Mouse (Mus musculus) limb, embryonic 14.5 days (tissue): ENCODE measurements around the gene Scn1b. TPM values are rescaled to one million over a fixed set of nuclear protein-coding genes. Genes with fewer than 3 reads are reported as not detected.

Source experiments
- ATAC-seq: fragments of 200-750 bp; cut with Nextera tagmentation; 2 replicates; pipeline ENCODE4 v1.8.0; 2017; ENCODE audit warnings: low read depth, moderate number of reproducible peaks, moderate TSS enrichment; ENCODE audit not compliant: low FRiP score
- DNase-seq: peaks from one replicate; pipeline ENCODE4 v3.0.0-alpha.2; 2015; ENCODE audit warnings: low spot score
- H3K27ac ChIP-seq: fragments of 300-500 bp; sonication (generic); replicated peaks from 2 replicates; pipeline ENCODE4 v1.5.1; 2014; ENCODE audit warnings: low read depth, mild to moderate bottlenecking, low read length, moderate library complexity, mixed read lengths
- H3K27me3 ChIP-seq: fragments of 300-500 bp; sonication (generic); 2 replicates; pipeline ENCODE4 v1.6.1; 2014; ENCODE audit warnings: low read length, mixed read lengths; ENCODE audit not compliant: control insufficient read depth, insufficient read depth
- H3K36me3 ChIP-seq: fragments of 300-500 bp; sonication (generic); 2 replicates; pipeline ENCODE4 v1.6.1; 2014; ENCODE audit warnings: mild to moderate bottlenecking, low read length, moderate library complexity, mixed read lengths; ENCODE audit not compliant: control insufficient read depth, insufficient read depth
- H3K4me1 ChIP-seq: fragments of 300-500 bp; sonication (generic); 2 replicates; pipeline ENCODE4 v1.6.1; 2014; ENCODE audit warnings: antibody characterized with exemption, low read length, mixed read lengths; ENCODE audit not compliant: control insufficient read depth, insufficient read depth
- H3K4me2 ChIP-seq: fragments of 300-500 bp; sonication (generic); replicated peaks from 2 replicates; pipeline ENCODE4 v1.6.1; 2014; ENCODE audit warnings: low read depth, mild to moderate bottlenecking, low read length, moderate library complexity; ENCODE audit not compliant: severe bottlenecking
- H3K4me3 ChIP-seq: fragments of 300-500 bp; sonication (generic); replicated peaks from 2 replicates; pipeline ENCODE4 v1.5.1; 2014; ENCODE audit warnings: low read length
- H3K9ac ChIP-seq: fragments of 300-500 bp; sonication (generic); 2 replicates; pipeline ENCODE4 v1.6.1; 2014; ENCODE audit warnings: mild to moderate bottlenecking, low read depth, low read length, moderate library complexity; ENCODE audit not compliant: severe bottlenecking
- H3K9me3 ChIP-seq: fragments of 300-500 bp; sonication (generic); 2 replicates; pipeline ENCODE4 v1.6.1; 2016; ENCODE audit warnings: low read length; ENCODE audit not compliant: control insufficient read depth
- POLR2A ChIP-seq: fragments of 200-500 bp; IDR thresholded peaks from 2 replicates; pipeline ENCODE4 v1.8.0; 2012; ENCODE audit warnings: inconsistent platforms, mild to moderate bottlenecking, moderate library complexity, borderline replicate concordance; ENCODE audit not compliant: insufficient read depth, insufficient read length; ENCODE audit errors: extremely low read depth
- WGBS: fragments of 180-500 bp; shearing (Covaris S2); extraction: QIAGEN DNeasy Blood & Tissue Kit; methylation state at CpG from one replicate; pipeline ENCODE4 v1.1.7; 2014; 5-methylcytosine and 5-hydroxymethylcytosine counted together
- polyA plus RNA-seq, 2 experiments: library from polyadenylated mRNA; depleted of rRNA in 1 of 2; stranded (reverse) in 1 of 2; unstranded in 1 of 2; fragments of >200 nt; fragmentation: Nextera tagmentation in 1 of 2; extraction: Ambion mirVana in 1 of 2; gene quantifications; 2 replicates each; pipeline versions ENCODE4 v1.2.1 to v1.2.3; 2012 to 2014

Gene Scn1b
- polyA plus RNA-seq (2012; rRNA removed) (15.0 and 16.4 TPM in 2 replicates), polyA plus RNA-seq (2014; fragmentation: Nextera tagmentation; extraction: Ambion mirVana) (6.1 and 6.5 TPM in 2 replicates)

GRCm38 (mm10) chr7:31126851-31127724 lies at the start of gene Scn1b:
Scn1b (minus strand) TSS chr7:31127003.
- no peaks in the 10 kb centered on the region for H3K9me3 ChIP-seq
- no peak within 1 kb of the TSS for H3K27ac ChIP-seq
- peaks cover 40% of the 10 kb centered on the region for H3K36me3 ChIP-seq
- ATAC-seq = no peak; the same call in 1 of the 2 replicates
- peak within 1 kb of the TSS; percentile 65 for H3K4me3 ChIP-seq
- H3K4me1 ChIP-seq = peaks cover 7% of the 10 kb centered on the region; the same call in 1 of the 2 replicates
- peak within 1 kb of the TSS; percentile 65 for H3K9ac ChIP-seq
- WGBS = 2% methylated on average over 34 of the region's 60 CpGs
- peak; percentile 38 for DNase-seq
- peaks cover 32% of the 10 kb centered on the region; the same call in 1 of the 2 replicates for H3K27me3 ChIP-seq
- TF ChIP-seq POLR2A = no peak
- H3K4me2 ChIP-seq = peak within 1 kb of the TSS; percentile 98

- 83% methylated on average over 3 of the region's 3 CpGs for WGBS
- H3K9me3 ChIP-seq = no peaks in the 10 kb centered on the region
- H3K4me3 ChIP-seq = no peak overlapping the region
- no peak overlapping the region for H3K4me2 ChIP-seq
- DNase-seq (no peak), ATAC-seq (no peak)
- no peak overlapping the region for H3K9ac ChIP-seq
- TF ChIP-seq POLR2A = no peak
- no peaks in the 10 kb centered on the region for H3K36me3 ChIP-seq
- no peaks in the 10 kb centered on the region for H3K27me3 ChIP-seq
- no peaks in the 10 kb centered on the region for H3K4me1 ChIP-seq
- H3K27ac ChIP-seq = no peak overlapping the region
Observed at GRCm38 (mm10) chr7:31175096-31175495, 48.3 kb upstream of the Scn1b start.

- Histone ChIP-seq H3K9ac (no peak overlapping the region), H3K36me3 (no peaks in the 10 kb centered on the region), H3K27ac (no peak overlapping the region), H3K4me1 (no peaks in the 10 kb centered on the region), H3K9me3 (no peaks in the 10 kb centered on the region), H3K4me3 (no peak overlapping the region), H3K4me2 (no peak overlapping the region), H3K27me3 (no peaks in the 10 kb centered on the region)
- WGBS = 70% methylated on average over 8 of the region's 8 CpGs
- no peak for ATAC-seq
- DNase-seq = no peak
- no peak for TF ChIP-seq POLR2A
Observed at GRCm38 (mm10) chr7:31174466-31174865, 47.7 kb upstream of the Scn1b start.

GRCm38 (mm10) chr7:31172238-31172637 lies 45.4 kb upstream of the Scn1b start:
- no peaks in the 10 kb centered on the region for H3K4me1 ChIP-seq
- no peak overlapping the region for H3K27ac ChIP-seq
- ATAC-seq (no peak), DNase-seq (no peak)
- no peak overlapping the region for H3K4me2 ChIP-seq
- no peaks in the 10 kb centered on the region for H3K9me3 ChIP-seq
- no peaks in the 10 kb centered on the region for H3K36me3 ChIP-seq
- no peak for TF ChIP-seq POLR2A
- H3K27me3 ChIP-seq = no peaks in the 10 kb centered on the region
- H3K9ac ChIP-seq = no peak overlapping the region
- WGBS = 17% methylated on average over 2 of the region's 2 CpGs
- H3K4me3 ChIP-seq = no peak overlapping the region

GRCm38 (mm10) chr7:31170520-31170919 lies 43.7 kb upstream of the Scn1b start:
- 94% methylated on average over 9 of the region's 9 CpGs for WGBS
- Histone ChIP-seq H3K4me2 (no peak overlapping the region), H3K9me3 (no peaks in the 10 kb centered on the region), H3K4me1 (no peaks in the 10 kb centered on the region), H3K4me3 (no peak overlapping the region), H3K9ac (no peak overlapping the region), H3K36me3 (no peaks in the 10 kb centered on the region), H3K27me3 (no peaks in the 10 kb centered on the region), H3K27ac (no peak overlapping the region)
- ATAC-seq = no peak
- no peak for DNase-seq
- TF ChIP-seq POLR2A = no peak
